Mouse (Mus musculus) heart, postnatal 0 days (tissue): ENCODE measurements around the gene Pkig. TPM values are rescaled to one million over a fixed set of nuclear protein-coding genes. Genes with fewer than 3 reads are reported as not detected.

Experiments used
- ATAC-seq: fragments of 200-750 bp; cut with Nextera tagmentation; 2 replicates; pipeline ENCODE4 v1.8.0; 2017; ENCODE audit warnings: low read depth, moderate number of reproducible peaks, moderate library complexity; ENCODE audit not compliant: insufficient read depth
- DNase-seq: peaks from one replicate; pipeline ENCODE4 v3.0.0-alpha.2; 2016; ENCODE audit warnings: low spot score
- H3K27ac ChIP-seq: fragments of 300-500 bp; sonication (generic); 2 replicates; pipeline ENCODE4 v1.5.1; 2014; ENCODE audit warnings: low read depth, mild to moderate bottlenecking
- H3K27me3 ChIP-seq: fragments of 300-500 bp; sonication (generic); 2 replicates; pipeline ENCODE4 v1.6.1; 2014; ENCODE audit warnings: low read length, mixed read lengths; ENCODE audit not compliant: control insufficient read depth, insufficient read depth
- H3K36me3 ChIP-seq: fragments of 300-500 bp; sonication (generic); replicated peaks from 2 replicates; pipeline ENCODE4 v1.6.1; 2014; ENCODE audit warnings: low read length, mixed read lengths; ENCODE audit not compliant: control insufficient read depth, insufficient read depth
- H3K4me1 ChIP-seq: fragments of 300-500 bp; sonication (generic); 2 replicates; pipeline ENCODE4 v1.6.1; 2014; ENCODE audit warnings: antibody characterized with exemption; ENCODE audit not compliant: control insufficient read depth, insufficient read depth
- H3K4me2 ChIP-seq: fragments of 300-500 bp; sonication (generic); 2 replicates; pipeline ENCODE4 v1.6.1; 2014; ENCODE audit warnings: low read depth, mild to moderate bottlenecking, low read length, moderate library complexity
- H3K4me3 ChIP-seq: fragments of 300-500 bp; sonication (generic); 2 replicates; pipeline ENCODE4 v1.5.1; 2014; ENCODE audit warnings: low read depth, low read length
- H3K9ac ChIP-seq: fragments of 300-500 bp; sonication (generic); replicated peaks from 2 replicates; pipeline ENCODE4 v1.6.1; 2014; ENCODE audit warnings: low read depth, low read length, mixed read lengths
- H3K9me3 ChIP-seq: fragments of 300-500 bp; sonication (generic); replicated peaks from 2 replicates; pipeline ENCODE4 v1.6.1; 2016; ENCODE audit warnings: low read length; ENCODE audit not compliant: control insufficient read depth
- CTCF ChIP-seq: IDR thresholded peaks from 2 replicates; pipeline ENCODE4 v1.5.1; 2016; ENCODE audit warnings: antibody characterized with exemption, control low read depth, low read depth
- EP300 ChIP-seq: IDR thresholded peaks from 2 replicates; pipeline ENCODE4 v1.6.1; 2016; ENCODE audit warnings: antibody characterized with exemption, low read depth
- WGBS: fragments of 180-500 bp; shearing (Covaris S2); extraction: QIAGEN DNeasy Blood & Tissue Kit; methylation state at CpG from one replicate; pipeline ENCODE4 v1.1.7; 2014; 5-methylcytosine and 5-hydroxymethylcytosine counted together
- polyA plus RNA-seq: library from polyadenylated mRNA; unstranded; fragments of >200 nt; fragmentation: Nextera tagmentation; extraction: Ambion mirVana; gene quantifications from 2 replicates; pipeline ENCODE4 v1.2.1, GENCODE M21; 2015
- total RNA-seq: library from RNA; depleted of rRNA; stranded (reverse); fragments of >200 nt; gene quantifications from 2 replicates; pipeline ENCODE4 v1.2.3, GENCODE M21; 2014; ENCODE audit warnings: low replicate concordance

Pkig gene
- total and polyA plus RNA-seq, 2 experiments from 2014 or later: 363 to 495 TPM

GRCm38 (mm10) chr2:163662698-163663221, 4.6 kb downstream of the Pkig start:
- H3K4me2 ChIP-seq: no peak overlapping the region
- ATAC-seq (no peak), DNase-seq (no peak)
- H3K27ac ChIP-seq: no peak overlapping the region
- H3K9ac ChIP-seq: no peak overlapping the region
- no peaks in the 10 kb centered on the region for H3K9me3 ChIP-seq
- H3K4me1 ChIP-seq: peaks cover 34% of the 10 kb centered on the region
- TF ChIP-seq EP300: no peak
- no peak for TF ChIP-seq CTCF
- H3K4me3 ChIP-seq: no peak overlapping the region
- H3K36me3 ChIP-seq: no peaks in the 10 kb centered on the region; the same call in 1 of the 2 replicates
- WGBS: 61% methylated on average over 2 of the region's 2 CpGs
- H3K27me3 ChIP-seq: no peaks in the 10 kb centered on the region

- peaks cover 34% of the 10 kb centered on the region for H3K4me1 ChIP-seq
Measured at GRCm38 (mm10) chr2:163663930-163664329, 5.7 kb downstream of the Pkig start.

GRCm38 (mm10) chr2:163667045-163667444, 8.9 kb downstream of the Pkig start:
- Histone ChIP-seq H3K4me3 (no peak overlapping the region), H3K9ac (no peak overlapping the region), H3K27me3 (no peaks in the 10 kb centered on the region), H3K4me1 (peaks cover 23% of the 10 kb centered on the region), H3K27ac (no peak overlapping the region), H3K4me2 (no peak overlapping the region), H3K9me3 (no peaks in the 10 kb centered on the region), H3K36me3 (no peaks in the 10 kb centered on the region; the same call in 1 of the 2 replicates)
- WGBS: 90% methylated on average over 1 of the region's 1 CpGs
- DNase-seq: no peak
- no peak for TF ChIP-seq CTCF
- TF ChIP-seq EP300: no peak
- no peak for ATAC-seq

More at GRCm38 (mm10) chr2:163663930-163664329, 5.7 kb downstream of the Pkig start:
- no peak for DNase-seq
- Histone ChIP-seq H3K9ac (no peak overlapping the region), H3K4me2 (no peak overlapping the region), H3K27me3 (no peaks in the 10 kb centered on the region), H3K36me3 (no peaks in the 10 kb centered on the region; the same call in 1 of the 2 replicates), H3K9me3 (no peaks in the 10 kb centered on the region), H3K4me3 (no peak overlapping the region), H3K27ac (peak overlapping the region; percentile 27; the same call in 1 of the 2 replicates)
- ATAC-seq: no peak
- 67% methylated on average over 3 of the region's 3 CpGs for WGBS
- TF ChIP-seq EP300 (no peak), CTCF (no peak)

GRCm38 (mm10) chr2:163670872-163671594, 12.8 kb downstream of the Pkig start:
- H3K36me3 ChIP-seq: no peaks in the 10 kb centered on the region
- peak overlapping the region; percentile 5; the same call in 1 of the 2 replicates for H3K4me2 ChIP-seq
- H3K9ac ChIP-seq: no peak overlapping the region
- no peaks in the 10 kb centered on the region for H3K9me3 ChIP-seq
- H3K27ac ChIP-seq: peak overlapping the region; percentile 88
- DNase-seq: peak; percentile 63
- no peak overlapping the region for H3K4me3 ChIP-seq
- 30% methylated on average over 11 of the region's 11 CpGs for WGBS
- H3K4me1 ChIP-seq: peaks cover 32% of the 10 kb centered on the region
- H3K27me3 ChIP-seq: no peaks in the 10 kb centered on the region
- peak; percentile 40; the same call in 1 of the 2 replicates for ATAC-seq
- TF ChIP-seq CTCF: no peak
- TF ChIP-seq EP300: no peak

- DNase-seq (no peak), ATAC-seq (no peak)
- WGBS: 66% methylated on average over 5 of the region's 5 CpGs
- Histone ChIP-seq H3K36me3 (no peaks in the 10 kb centered on the region), H3K27me3 (no peaks in the 10 kb centered on the region), H3K4me1 (peaks cover 35% of the 10 kb centered on the region), H3K4me3 (no peak overlapping the region), H3K9ac (no peak overlapping the region), H3K4me2 (no peak overlapping the region), H3K27ac (peak overlapping the region; percentile 75), H3K9me3 (no peaks in the 10 kb centered on the region)
- no peak for TF ChIP-seq EP300
- TF ChIP-seq CTCF: no peak
Measured at GRCm38 (mm10) chr2:163674397-163674796, 16.2 kb downstream of the Pkig start.
